Mouse (Mus musculus): ENCODE data around the gene Frmpd3. TPM values are rescaled to one million over a fixed set of nuclear protein-coding genes. Genes with fewer than 3 reads are reported as not detected.

Frmpd3 gene
- polyA plus RNA-seq, 2 experiments = not detected

DNA sequence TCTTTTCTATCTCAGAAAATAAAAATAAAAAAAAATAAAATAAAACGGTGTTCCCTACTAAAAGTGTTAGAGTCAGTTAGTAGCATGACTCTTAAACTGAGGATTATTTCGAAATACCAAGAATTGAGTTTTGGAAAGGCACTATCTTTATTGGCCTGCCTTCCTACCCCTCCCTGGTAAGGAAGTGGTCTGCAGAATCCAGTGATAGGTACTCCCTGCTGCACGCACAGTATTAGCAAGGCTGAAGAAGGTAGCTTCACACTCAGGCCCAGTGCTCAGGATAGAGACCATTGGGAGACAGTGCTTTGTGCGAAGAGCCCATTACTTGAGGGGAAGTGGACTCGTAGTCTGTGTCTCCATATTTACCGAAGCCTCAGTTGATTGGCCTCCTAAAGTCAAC, 136.2 kb downstream of the Frmpd3 start:
- TF ChIP-seq CTCF (IDR thresholded peaks at IDR 0.05; ENCODE audit: low read depth) = no peak
- TF ChIP-seq EP300 (IDR thresholded peaks at IDR 0.05; ENCODE audit: low read depth) = no peak
- Histone ChIP-seq H3K27ac (no peak overlapping the region), H3K36me3 (replicated peaks; ENCODE audit: control insufficient read depth, insufficient read depth, low read depth) (no peaks in the 10 kb centered on the region), H3K4me3 (ENCODE audit: insufficient read depth in 1 of 2, low read depth in 2 of 2, low read length in 2 of 2) (no peak overlapping the region), H3K27me3 (ENCODE audit: control insufficient read depth, insufficient read depth, low read length) (no peaks in the 10 kb centered on the region), H3K9ac (replicated peaks) (no peak overlapping the region), H3K4me1 (replicated peaks; ENCODE audit: control insufficient read depth in 2 of 2, insufficient read depth in 2 of 2, low read length in 1 of 2) (no peaks in the 10 kb centered on the region), H3K9me3 (ENCODE audit: control insufficient read depth, low read length) (no peaks in the 10 kb centered on the region), H3K4me2 (ENCODE audit: low read depth) (no peak overlapping the region)
- DNase-seq (ENCODE audit: low read depth in 3 of 3, low spot score in 3 of 3) (no peak), ATAC-seq (ENCODE audit: insufficient read depth) (no peak)
- WGBS (ENCODE audit: insufficient replicate concordance) = 62% methylated on average over 6 of the region's 6 CpGs

GRCm38 (mm10) chrX:140479171-140479570, 137.1 kb downstream of the Frmpd3 start:
- 29% methylated on average over 5 of the region's 5 CpGs for WGBS (ENCODE audit: insufficient replicate concordance)
- no peak overlapping the region for H3K27ac ChIP-seq
- ATAC-seq (ENCODE audit: insufficient read depth) (peak; percentile 21; the same call in 1 of the 2 replicates), DNase-seq (ENCODE audit: low read depth in 3 of 3, low spot score in 3 of 3) (no peak)
- H3K27me3 ChIP-seq (ENCODE audit: control insufficient read depth, insufficient read depth, low read length) = no peaks in the 10 kb centered on the region
- H3K9ac ChIP-seq (replicated peaks) = no peak overlapping the region
- no peaks in the 10 kb centered on the region for H3K36me3 ChIP-seq (replicated peaks; ENCODE audit: control insufficient read depth, insufficient read depth, low read depth)
- no peaks in the 10 kb centered on the region for H3K4me1 ChIP-seq (replicated peaks; ENCODE audit: control insufficient read depth in 2 of 2, insufficient read depth in 2 of 2, low read length in 1 of 2)
- H3K4me3 ChIP-seq (ENCODE audit: insufficient read depth in 1 of 2, low read depth in 2 of 2, low read length in 2 of 2) = no peak overlapping the region
- H3K9me3 ChIP-seq (ENCODE audit: control insufficient read depth, low read length) = no peaks in the 10 kb centered on the region
- H3K4me2 ChIP-seq (ENCODE audit: low read depth) = no peak overlapping the region
- TF ChIP-seq EP300 (IDR thresholded peaks at IDR 0.05; ENCODE audit: low read depth) = no peak
- peak; percentile 79 for TF ChIP-seq CTCF (IDR thresholded peaks at IDR 0.05; ENCODE audit: low read depth)

MicroRNA genes within 50 kb of the gene (microRNA counts, 519-probe panel; counts per million panel counts)
- 69.9 counts per million for microRNA mmu-miR-3475

Small RNA genes within 50 kb of the gene (microRNA-seq; reads per million reads assigned to microRNA genes)
- not detected for gene Mir3475

Other genes starting within 250 kb of the Frmpd3 start
- 14.3 and 16.8 TPM in 2 replicates for gene Prps1, start 114.3 kb downstream of the Frmpd3 start, polyA plus RNA-seq (2012; rRNA removed)
- 35.5 and 41.9 TPM in 2 replicates for gene Prps1, start 114.3 kb downstream of the Frmpd3 start, polyA plus RNA-seq (2014; fragmentation: Nextera tagmentation; extraction: Ambion mirVana)